Mouse (Mus musculus): ENCODE measurements around the gene Nrd1.

GRCm38 (mm10) chr4:108959696-108960095 is 40.8 kb upstream of the Nrd1 start:
- no peak for TF ChIP-seq POLR2A (IDR thresholded peaks at IDR 0.05; ENCODE audit: control insufficient read depth, low read depth, low read length)
- no peak for TF ChIP-seq CTCF (IDR thresholded peaks at IDR 0.05; ENCODE audit: control insufficient read depth, insufficient read depth, insufficient replicate concordance, low read depth, low read length)

All from testis, adult 2 months (tissue).